Mouse (Mus musculus) forebrain, embryonic 10.5 days (tissue): ENCODE data around the gene Aph1b. TPM values are rescaled to one million over a fixed set of nuclear protein-coding genes. Genes with fewer than 3 reads are reported as not detected.

ENCODE experiments used
- DNase-seq: peaks from one replicate; pipeline ENCODE4 v3.0.0-alpha.2; 2017; ENCODE audit warnings: low spot score; ENCODE audit errors: extremely low spot score
- H3K27ac ChIP-seq: fragments of 300-500 bp; sonication (generic); 2 replicates; pipeline ENCODE4 v1.5.1; 2016; ENCODE audit warnings: mild to moderate bottlenecking
- H3K27me3 ChIP-seq: fragments of 300-500 bp; sonication (generic); 2 replicates; pipeline ENCODE4 v1.6.1; 2016; ENCODE audit warnings: mild to moderate bottlenecking; ENCODE audit not compliant: poor library complexity, severe bottlenecking
- H3K36me3 ChIP-seq: fragments of 300-500 bp; sonication (generic); replicated peaks from 2 replicates; pipeline ENCODE4 v1.6.1; 2016; ENCODE audit warnings: mild to moderate bottlenecking, moderate library complexity
- H3K4me1 ChIP-seq: fragments of 300-500 bp; sonication (generic); 2 replicates; pipeline ENCODE4 v1.6.1; 2016
- H3K4me3 ChIP-seq: fragments of 300-500 bp; sonication (generic); 2 replicates; pipeline ENCODE4 v1.5.1; 2016; ENCODE audit warnings: mild to moderate bottlenecking, moderate library complexity
- H3K9me3 ChIP-seq: fragments of 300-500 bp; sonication (generic); 2 replicates; pipeline ENCODE4 v1.6.1; 2016; ENCODE audit warnings: mild to moderate bottlenecking, moderate library complexity
- WGBS: fragments of 180-500 bp; shearing (Covaris S2); methylation state at CpG from one replicate; pipeline ENCODE4 v1.1.7; 2016; 5-methylcytosine and 5-hydroxymethylcytosine counted together
- polyA plus RNA-seq: library from polyadenylated mRNA; unstranded; fragments of >200 nt; fragmentation: Nextera tagmentation; extraction: Ambion mirVana; gene quantifications from 2 replicates; pipeline ENCODE4 v1.2.1, GENCODE M21; 2016

Gene Aph1b
- polyA plus RNA-seq, 1 experiment from 2014 or later = 11.9 TPM

DNA sequence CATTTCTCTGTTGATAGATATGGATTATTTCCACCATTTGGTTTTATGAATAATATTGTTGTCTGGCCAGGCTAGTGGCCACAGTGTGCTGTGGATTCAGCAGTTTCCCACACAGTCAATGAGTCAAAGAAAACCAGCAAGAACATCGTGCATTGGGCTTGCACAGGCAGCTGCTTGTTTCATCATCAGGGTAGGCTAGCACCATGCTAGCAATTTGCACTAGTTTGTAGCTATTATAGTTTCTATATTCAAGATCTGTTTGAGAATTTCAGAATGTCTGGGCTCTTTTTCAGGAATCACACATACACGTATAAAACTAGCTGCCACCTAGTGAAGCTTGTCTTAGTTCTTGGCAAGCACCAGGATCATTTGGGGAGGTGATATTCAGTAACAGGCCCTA is 60.2 kb downstream of the Aph1b start:
- no peak for DNase-seq
- Histone ChIP-seq H3K36me3 (no peaks in the 10 kb centered on the region), H3K27me3 (no peaks in the 10 kb centered on the region), H3K4me3 (no peak overlapping the region), H3K9me3 (no peaks in the 10 kb centered on the region), H3K27ac (no peak overlapping the region), H3K4me1 (0 out of 2 replicates have a peak, but pooled peaks cover 3% of the 10 kb centered on the region)
- WGBS = 94% methylated on average over 2 of the region's 2 CpGs

DNA sequence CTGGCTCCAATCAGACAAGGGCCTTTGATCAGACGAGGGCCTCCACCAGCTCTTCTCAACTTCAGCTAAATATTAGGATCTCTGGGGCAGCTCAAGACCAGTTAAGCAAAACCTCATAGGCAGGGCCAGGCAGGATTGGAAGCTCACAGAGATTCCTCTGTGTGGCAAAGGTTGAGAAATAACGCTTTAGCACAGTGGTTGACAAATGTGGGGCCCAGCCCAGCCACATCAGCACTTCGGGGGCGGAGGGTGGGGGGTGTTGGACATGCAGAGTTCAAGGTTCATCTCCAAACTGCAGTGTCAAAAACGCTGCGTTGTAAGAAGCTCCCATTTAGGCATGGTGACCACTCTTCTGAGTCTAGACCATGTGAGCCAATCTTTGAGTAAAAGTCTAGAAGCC is 60.7 kb downstream of the Aph1b start:
- H3K4me1 ChIP-seq = 0 out of 2 replicates have a peak, but pooled peaks cover 3% of the 10 kb centered on the region
- 86% methylated on average over 6 of the region's 6 CpGs for WGBS
- DNase-seq = no peak
- no peaks in the 10 kb centered on the region for H3K36me3 ChIP-seq
- no peaks in the 10 kb centered on the region for H3K9me3 ChIP-seq
- no peak overlapping the region for H3K4me3 ChIP-seq
- H3K27ac ChIP-seq = no peak overlapping the region
- H3K27me3 ChIP-seq = no peaks in the 10 kb centered on the region

DNA sequence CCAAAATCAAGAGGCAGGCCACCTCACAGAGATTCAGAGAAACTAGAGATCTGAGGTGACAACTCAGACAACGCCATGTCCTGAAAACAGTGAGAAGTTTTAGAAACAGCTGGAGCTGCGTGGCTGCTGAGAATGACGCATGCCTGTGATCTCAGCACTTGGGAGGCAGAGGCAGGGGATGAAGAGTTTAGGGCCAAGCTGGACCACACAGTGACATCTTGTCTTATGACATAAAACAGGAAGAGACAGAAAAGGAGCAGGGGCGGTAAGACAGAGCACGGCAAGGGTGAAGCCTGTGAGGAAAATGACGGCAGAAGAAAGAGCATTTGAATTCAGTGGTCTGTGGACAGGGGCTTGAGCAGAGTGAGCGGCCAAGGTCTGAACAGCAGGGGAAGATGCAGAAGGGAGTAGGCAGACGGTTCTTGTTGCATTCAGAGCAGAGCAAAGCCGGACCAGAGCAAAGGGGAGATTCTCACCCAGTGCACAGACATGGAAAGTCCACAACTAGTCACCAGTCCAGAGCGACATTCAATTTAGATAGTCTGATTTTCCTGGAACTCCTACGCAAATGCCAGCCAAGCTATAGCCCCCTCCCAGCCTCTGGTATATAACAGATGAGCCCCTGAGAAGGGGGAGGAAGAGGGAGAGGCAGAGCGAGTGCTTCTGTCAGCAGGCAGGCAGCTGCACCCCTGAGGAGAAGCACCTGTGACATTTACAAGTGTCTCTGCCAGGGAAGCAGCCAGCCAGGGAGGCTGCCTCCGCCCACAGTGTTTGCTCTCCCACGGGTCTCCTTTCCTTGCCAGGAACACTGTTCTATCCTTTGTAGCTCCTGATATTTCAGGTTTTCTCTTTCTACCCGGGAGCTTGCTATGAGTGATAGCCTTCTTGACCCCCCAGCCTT is 62.2 kb downstream of the Aph1b start:
- no peaks in the 10 kb centered on the region for H3K36me3 ChIP-seq
- 0 out of 2 replicates have a peak, but pooled peaks cover 3% of the 10 kb centered on the region for H3K4me1 ChIP-seq
- no peak overlapping the region for H3K27ac ChIP-seq
- no peaks in the 10 kb centered on the region for H3K27me3 ChIP-seq
- H3K9me3 ChIP-seq = no peaks in the 10 kb centered on the region
- no peak overlapping the region for H3K4me3 ChIP-seq
- WGBS = 66% methylated on average over 15 of the region's 15 CpGs
- no peak for DNase-seq

DNA sequence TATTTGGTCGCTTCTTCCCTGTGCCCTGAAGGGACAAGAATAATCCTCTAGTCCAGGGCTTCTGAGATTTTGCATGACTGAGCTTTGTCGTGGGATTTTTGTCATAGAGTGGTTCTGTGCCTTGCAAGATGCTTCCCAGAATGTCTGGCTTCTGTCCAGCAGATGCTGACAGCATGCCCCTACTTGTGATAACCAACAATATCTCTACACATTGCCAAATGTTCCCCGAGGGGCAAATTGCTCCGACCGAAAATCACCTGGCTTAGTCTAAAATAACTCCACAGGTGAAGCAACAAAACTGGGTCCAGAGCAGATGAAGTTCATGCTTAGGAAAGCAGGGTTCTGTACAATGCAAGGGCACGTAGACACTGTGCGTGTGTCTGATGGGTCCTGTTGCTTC is 64.0 kb downstream of the Aph1b start:
- whole genome bisulfite sequencing = 85% methylated on average over 7 of the region's 7 CpGs

DNA sequence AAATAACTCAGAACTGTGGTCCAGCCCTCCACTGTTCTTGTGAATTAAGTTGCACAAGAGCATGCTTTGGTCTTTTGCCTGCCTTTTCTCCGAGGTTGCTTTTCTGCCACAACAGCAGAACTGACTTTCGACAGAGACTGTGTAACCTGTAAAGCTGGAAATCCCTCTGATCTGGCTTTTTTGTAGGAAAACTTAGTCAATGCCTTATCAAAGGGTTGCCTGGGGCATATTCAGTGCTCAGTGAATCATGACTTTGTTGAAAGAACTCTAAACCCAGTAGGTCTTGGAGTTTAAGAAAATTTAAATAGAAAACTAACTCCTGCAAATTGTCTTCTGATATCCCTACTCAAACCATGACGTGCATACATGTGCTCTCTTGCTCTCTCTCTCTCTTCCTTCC is 64.7 kb downstream of the Aph1b start:
- DNase-seq = no peak
- no peaks in the 10 kb centered on the region for H3K36me3 ChIP-seq
- 54% methylated on average over 3 of the region's 3 CpGs for WGBS
- no peaks in the 10 kb centered on the region for H3K27me3 ChIP-seq
- no peak overlapping the region for H3K27ac ChIP-seq
- H3K9me3 ChIP-seq = no peaks in the 10 kb centered on the region
- H3K4me3 ChIP-seq = no peak overlapping the region
- H3K4me1 ChIP-seq = peaks cover 9% of the 10 kb centered on the region

More for the DNA sequence above, 64.0 kb downstream of the Aph1b start:
- no peak overlapping the region for H3K4me3 ChIP-seq
- no peaks in the 10 kb centered on the region for H3K27me3 ChIP-seq
- no peaks in the 10 kb centered on the region for H3K9me3 ChIP-seq
- no peaks in the 10 kb centered on the region for H3K36me3 ChIP-seq
- no peak for DNase-seq
- peaks cover 9% of the 10 kb centered on the region for H3K4me1 ChIP-seq
- no peak overlapping the region for H3K27ac ChIP-seq

DNA sequence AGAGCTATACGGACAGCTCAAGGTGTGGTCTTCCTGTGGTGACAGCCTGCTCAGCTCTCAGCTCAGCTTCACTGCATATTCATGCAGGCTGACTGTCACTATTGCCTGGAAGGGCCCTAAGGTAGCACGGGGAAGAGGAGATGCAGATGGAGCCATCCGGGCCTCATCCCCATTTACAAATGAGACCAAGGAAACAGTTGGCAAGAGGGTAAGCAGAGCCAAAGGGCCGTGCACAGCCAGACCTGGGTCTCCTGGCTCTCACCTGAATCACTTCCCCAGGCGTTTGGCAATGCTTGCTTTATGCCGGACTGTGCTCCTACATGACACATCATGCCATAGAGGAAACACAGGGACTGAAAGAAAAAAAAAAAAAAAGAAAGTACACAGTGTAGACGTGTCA is 68.0 kb downstream of the Aph1b start:
- peaks cover 19% of the 10 kb centered on the region for H3K4me1 ChIP-seq
- H3K27me3 ChIP-seq = no peaks in the 10 kb centered on the region
- WGBS = 79% methylated on average over 7 of the region's 7 CpGs
- no peaks in the 10 kb centered on the region for H3K36me3 ChIP-seq
- 0 out of 2 replicates have a peak overlapping the region, but pooled peaks have one; percentile 15 for H3K27ac ChIP-seq
- H3K9me3 ChIP-seq = no peaks in the 10 kb centered on the region
- H3K4me3 ChIP-seq = no peak overlapping the region
- DNase-seq = no peak

DNA sequence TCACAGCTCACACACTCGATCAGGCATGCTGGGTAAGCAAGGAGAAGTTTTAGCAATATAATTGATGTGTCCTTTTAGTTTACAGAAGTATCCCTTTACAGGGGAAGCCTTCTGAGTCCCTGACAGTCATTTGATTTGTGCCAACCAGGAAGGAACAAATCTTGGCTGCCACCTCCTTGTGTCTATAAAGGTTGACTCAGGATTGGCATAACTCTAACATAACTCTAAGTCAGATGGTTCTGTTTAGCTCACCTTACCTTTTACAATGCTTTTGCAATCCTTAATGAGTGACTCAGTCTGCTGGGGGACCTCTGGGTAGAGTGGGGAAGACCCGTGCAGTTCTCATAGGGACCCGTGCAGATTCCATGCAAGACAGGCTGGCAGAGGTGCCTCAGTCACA is 69.7 kb downstream of the Aph1b start:
- Histone ChIP-seq H3K27ac (no peak overlapping the region), H3K27me3 (no peaks in the 10 kb centered on the region), H3K36me3 (no peaks in the 10 kb centered on the region), H3K4me3 (no peak overlapping the region), H3K9me3 (no peaks in the 10 kb centered on the region), H3K4me1 (peaks cover 24% of the 10 kb centered on the region)
- no peak for DNase-seq
- 82% methylated on average over 3 of the region's 3 CpGs for WGBS

Other genes with a start within 250 kb of the Aph1b start
- gene Usp3, start 202.3 kb downstream of the Aph1b start, polyA plus RNA-seq = 95.1 and 101 TPM in 2 replicates
- 6.8 and 7.4 TPM in 2 replicates for gene Car12, start 81.8 kb downstream of the Aph1b start, polyA plus RNA-seq
- gene Gm10647, start 1.5 kb upstream of the Aph1b start, polyA plus RNA-seq = 0.36 and 0.46 TPM in 2 replicates
- gene Aph1c, start 39.2 kb upstream of the Aph1b start, polyA plus RNA-seq = 1.00 and 1.5 TPM in 2 replicates
- 33.4 and 34.0 TPM in 2 replicates for gene Rab8b, start 124.2 kb upstream of the Aph1b start, polyA plus RNA-seq
- gene Rps27l, start 150.6 kb upstream of the Aph1b start, polyA plus RNA-seq = 818 and 845 TPM in 2 replicates
- 9.2 and 9.6 TPM in 2 replicates for gene Lactb, start 180.0 kb upstream of the Aph1b start, polyA plus RNA-seq